Mouse (Mus musculus): ENCODE measurements at regions not wholly inside any gene's neighbourhood (a gene's known extent, or its start where the extent isn't known, plus 50 kb on each side); places are given as distances from the start of the nearest gene placed in this dataset.

DNA sequence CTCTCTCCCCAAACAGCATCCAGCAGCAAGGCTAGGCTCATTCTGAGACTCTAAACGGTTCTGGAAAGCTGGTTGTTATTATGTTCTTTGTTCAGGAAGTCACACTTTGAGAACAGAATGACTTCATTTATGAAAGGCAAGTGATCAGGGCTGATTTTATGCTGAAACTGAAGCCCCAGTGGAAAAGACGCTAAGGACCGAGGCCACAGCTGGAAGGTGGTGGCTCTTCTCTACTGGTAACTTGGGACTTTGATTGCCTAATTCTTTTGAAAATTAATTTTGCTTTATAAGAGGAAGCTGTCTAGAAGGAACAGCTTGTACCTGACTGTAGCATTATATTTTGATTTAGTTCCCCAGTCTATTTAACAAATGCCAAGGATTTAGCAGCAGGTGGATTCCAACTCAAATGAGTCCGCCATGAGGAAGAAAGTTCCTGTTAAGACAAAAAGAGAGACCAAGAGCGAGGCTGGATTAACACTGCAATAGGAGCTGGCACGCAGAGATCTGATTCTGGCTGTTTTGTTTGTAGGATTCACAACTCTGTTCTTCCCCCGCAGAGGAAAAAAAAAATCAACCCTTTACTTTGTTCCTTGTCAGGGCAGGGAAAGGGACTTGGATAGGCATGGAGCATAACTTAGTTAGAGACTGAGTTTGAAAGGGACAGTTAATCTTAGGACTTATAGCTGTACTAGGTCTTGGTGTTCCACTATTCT, 388.3 kb upstream of the Slc30a5 start:
- TF ChIP-seq GATA4 (IDR thresholded peaks at IDR 0.05; ENCODE audit: insufficient replicate concordance, low read length), result no peak

DNA sequence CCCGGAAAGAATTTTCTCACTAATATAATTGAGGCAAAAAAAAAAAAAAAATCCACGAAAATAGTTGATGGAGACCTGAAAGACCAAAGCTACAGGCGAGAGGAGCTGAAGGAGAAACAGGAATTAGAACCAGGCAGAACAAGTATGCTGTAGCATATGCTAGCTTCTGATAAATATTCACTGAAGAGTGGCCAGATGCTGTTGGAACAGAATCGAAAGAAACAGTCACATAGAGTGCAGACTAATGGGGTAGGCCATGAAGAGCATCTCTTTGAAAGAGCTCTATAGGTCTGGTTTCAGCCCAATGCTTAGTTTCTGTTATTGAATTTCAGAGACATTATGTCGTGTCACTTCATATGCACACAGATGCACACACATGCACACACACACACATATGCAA, 386.3 kb upstream of the Slc30a5 start:
- TF ChIP-seq GATA4 (IDR thresholded peaks at IDR 0.05; ENCODE audit: insufficient replicate concordance, low read length), result no peak

DNA sequence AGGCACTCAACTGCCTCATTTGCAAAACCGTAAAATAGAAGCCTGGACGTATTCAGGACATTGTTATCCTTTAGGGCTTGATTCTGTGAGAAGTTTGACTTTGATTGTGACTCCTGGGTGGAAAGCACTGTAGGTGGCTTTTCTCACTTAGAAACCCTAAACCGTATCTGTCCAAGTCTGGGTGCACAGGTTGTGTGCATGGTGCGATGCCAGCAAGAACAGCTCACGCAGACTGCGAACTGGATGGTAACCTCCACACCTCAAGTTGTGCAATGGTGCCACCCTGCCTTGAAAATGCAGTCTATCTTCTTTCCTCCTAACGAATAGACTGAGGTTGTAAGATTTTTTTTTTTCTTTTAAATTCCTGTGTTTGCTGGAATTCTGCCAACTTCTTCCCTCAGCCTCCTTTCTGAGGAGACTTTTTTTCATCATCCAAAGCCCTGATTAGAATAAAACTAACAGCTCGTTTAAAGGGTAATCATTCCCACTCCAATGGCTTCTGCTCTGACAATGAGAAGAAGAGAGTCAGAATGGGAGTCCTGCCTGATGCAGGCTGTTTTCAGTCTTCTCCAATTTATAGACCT, 383.8 kb upstream of the Slc30a5 start:
- no peak; the same call in 1 of the 2 replicates for TF ChIP-seq GATA4 (IDR thresholded peaks at IDR 0.05; ENCODE audit: insufficient replicate concordance, low read length)

DNA sequence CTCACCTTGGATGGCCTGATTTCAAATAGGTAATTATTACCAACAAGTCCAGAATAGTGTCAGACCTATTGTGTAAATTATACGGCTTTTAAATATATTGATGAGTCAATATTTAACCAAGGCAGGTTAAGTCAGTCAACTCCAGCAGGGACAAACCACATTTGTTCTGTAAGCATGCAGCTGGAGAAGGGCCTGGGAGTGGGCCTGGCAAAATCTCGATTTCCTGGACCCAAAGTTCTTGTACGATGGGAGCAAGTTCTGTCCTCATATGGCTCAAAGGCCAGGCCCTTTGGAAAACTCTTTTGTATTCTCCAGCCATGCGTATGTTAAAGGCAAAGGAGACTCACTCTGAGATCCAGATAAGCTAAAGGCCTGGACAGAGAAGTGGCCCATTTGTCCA, 383.2 kb upstream of the Slc30a5 start:
- no peak; the same call in 1 of the 2 replicates for TF ChIP-seq GATA4 (IDR thresholded peaks at IDR 0.05; ENCODE audit: insufficient replicate concordance, low read length)

DNA sequence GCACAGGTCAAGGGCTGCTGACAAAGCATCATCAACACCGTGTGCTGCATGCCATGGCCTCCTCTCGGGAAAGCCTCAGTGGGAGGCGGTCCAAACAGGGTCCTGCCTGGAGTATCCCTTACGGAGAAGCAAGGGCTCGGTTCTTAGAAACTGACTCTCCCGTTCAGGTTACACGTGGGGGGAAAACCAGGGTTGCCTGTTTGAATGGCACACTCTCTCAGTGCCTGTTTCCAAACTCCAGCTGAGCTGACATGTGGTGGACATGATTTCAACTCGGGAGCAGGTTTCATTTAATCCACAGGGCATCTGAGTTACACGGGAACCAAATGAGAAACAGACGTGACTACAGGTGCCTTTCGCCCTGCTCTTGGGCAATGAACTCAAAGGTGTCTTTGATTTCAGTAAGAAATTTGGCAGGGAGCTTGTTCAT, 382.6 kb upstream of the Slc30a5 start:
- no peak for TF ChIP-seq GATA4 (IDR thresholded peaks at IDR 0.05; ENCODE audit: insufficient replicate concordance, low read length)

DNA sequence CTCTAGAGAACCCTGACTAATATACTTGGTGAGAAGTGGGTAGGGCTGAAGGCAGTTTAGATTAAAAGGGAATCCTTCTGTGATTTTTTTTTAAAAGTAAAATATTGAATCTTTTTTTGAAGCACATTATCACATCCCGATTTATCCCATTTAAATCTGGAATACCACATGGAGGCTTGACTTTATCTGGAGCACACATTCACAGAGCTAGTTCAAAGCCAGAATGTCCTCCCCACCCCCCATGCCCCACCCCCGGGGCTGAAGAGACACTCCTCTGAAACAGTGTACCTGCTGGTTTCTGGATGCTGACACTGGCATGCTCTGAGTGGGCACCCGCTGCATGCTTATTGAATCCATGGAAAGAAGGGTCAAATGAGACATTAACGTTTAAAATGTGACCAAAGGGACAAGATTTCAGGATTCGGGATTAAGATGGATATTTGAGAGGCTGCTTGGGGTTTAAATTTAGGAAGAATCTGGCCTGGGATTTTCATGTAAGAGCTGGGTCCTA, 382.0 kb upstream of the Slc30a5 start:
- no peak for TF ChIP-seq GATA4 (IDR thresholded peaks at IDR 0.05; ENCODE audit: insufficient replicate concordance, low read length)

DNA sequence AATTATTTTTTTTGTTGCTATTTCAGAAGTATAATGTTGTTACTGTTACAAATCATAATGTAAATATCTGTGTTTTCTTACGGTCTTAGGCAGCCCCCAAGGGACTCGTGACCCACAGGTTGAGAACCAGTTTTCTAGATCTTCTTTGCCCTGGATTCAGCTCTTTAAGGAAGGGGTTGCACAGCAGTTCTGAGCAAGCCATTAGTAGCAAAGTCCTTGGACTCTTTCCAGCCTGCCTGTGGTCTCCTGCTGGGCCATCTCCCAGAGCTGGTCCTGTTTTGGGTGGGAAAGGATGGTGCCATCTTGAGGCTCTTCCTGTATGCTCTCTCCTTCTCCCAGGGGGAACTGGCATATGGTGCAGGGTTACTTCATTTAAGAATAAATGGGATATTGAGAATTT, 380.9 kb upstream of the Slc30a5 start:
- no peak for TF ChIP-seq GATA4 (IDR thresholded peaks at IDR 0.05; ENCODE audit: insufficient replicate concordance, low read length)

DNA sequence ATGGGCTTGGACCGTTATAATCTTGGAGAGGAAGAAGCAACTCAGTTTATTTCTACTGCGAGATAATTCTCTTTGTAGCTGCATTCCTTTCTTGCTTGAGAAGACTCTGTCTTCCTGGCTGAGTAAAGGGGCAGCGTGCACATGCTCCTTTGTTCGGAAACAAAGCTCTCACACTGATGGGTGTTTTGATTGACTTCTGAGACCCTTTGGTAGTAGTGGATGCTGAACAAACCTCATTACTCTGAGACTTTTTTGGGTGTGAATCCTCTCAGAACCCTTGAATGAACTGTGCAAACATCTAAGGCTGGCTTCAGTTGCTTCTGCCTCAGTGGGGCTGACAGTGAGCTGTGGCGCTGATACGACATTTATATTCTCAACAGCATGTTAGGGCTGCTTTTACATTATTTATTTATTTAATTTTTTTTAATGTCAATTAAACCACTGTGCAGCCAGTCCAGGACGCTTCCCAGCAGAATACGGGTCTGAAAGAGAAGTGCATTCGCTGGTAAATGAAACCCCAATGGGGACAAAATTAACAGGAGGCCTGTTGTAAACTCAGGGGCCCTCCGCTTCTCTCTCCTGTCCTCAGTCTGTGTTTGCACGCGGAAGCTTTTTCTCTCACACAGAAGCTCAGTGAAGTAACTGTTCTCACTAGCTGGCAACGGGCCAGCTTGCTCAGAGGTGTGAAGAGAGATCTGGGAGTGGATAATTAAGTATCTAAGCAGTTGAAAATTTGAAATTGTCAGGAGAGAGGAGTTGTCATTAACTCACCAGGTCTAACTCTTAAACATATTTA, 380.1 kb upstream of the Slc30a5 start:
- no peak for TF ChIP-seq GATA4 (IDR thresholded peaks at IDR 0.05; ENCODE audit: insufficient replicate concordance, low read length)

DNA sequence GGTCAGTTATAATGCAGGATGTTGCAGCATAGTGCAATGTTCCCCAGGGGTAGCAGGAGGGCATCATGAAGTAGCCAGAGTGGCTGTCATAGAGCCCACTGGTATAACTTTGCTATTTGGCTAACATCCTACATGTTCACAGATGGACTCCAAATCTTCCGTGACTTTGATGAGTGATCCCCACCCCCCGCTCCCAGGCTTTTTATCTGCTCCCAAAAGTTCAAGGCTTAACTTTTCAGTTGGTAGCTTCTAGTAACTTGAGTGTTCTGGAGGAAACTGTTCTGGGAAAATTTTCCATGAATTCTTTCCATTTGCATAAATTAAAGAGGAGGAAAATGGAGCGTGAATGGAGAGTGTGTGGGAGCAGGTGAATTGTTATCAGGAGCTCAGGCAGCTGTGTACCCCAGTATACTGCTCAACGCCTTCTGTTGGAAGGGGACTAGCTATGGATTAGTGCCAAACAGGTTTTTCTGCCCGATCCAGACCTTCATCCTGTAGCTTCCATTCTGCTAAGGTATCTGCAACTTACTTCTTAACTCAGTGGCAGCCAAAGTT, 379.2 kb upstream of the Slc30a5 start:
- no peak for TF ChIP-seq GATA4 (IDR thresholded peaks at IDR 0.05; ENCODE audit: insufficient replicate concordance, low read length)

DNA sequence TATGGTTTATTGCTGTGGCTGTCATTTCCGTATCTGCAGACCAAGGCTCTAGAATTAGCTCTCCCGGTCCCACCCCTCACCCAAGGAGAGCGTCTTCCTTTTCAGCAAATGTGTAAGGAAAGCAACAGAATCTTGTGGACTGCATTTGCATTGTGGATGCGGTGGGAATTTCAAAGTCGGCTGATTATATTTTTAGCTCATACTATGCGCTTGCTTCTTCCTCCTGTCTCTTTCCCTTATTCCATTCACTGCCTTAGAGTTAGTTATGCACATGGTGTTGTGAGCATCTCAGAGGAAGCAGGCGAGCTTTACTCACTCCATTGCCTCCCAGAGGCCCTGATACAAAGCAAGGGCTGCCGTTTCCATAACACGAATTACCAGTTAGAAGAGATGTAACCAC, 375.6 kb upstream of the Slc30a5 start:
- TF ChIP-seq GATA4 (IDR thresholded peaks at IDR 0.05; ENCODE audit: insufficient replicate concordance, low read length), result no peak

DNA sequence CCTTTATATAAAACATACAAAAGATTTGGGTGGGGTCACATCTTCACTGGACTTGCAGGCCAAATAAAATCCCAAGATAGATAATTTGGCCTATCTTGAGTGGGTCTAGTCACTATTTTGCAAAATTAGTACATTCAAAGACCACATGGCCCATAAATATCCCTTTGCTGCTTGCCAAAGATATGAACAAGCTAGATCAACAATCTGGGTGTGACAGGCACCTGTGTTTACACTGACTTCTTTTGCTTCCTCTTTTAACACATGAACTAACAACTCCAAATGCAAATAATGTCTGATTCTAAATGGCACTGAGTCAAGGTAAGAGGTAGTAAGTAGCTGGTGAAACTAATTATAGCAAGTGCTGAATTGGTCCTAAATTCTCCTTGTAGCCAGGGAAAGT, 370.2 kb upstream of the Slc30a5 start:
- no peak for TF ChIP-seq GATA4 (IDR thresholded peaks at IDR 0.05; ENCODE audit: insufficient replicate concordance, low read length)

DNA sequence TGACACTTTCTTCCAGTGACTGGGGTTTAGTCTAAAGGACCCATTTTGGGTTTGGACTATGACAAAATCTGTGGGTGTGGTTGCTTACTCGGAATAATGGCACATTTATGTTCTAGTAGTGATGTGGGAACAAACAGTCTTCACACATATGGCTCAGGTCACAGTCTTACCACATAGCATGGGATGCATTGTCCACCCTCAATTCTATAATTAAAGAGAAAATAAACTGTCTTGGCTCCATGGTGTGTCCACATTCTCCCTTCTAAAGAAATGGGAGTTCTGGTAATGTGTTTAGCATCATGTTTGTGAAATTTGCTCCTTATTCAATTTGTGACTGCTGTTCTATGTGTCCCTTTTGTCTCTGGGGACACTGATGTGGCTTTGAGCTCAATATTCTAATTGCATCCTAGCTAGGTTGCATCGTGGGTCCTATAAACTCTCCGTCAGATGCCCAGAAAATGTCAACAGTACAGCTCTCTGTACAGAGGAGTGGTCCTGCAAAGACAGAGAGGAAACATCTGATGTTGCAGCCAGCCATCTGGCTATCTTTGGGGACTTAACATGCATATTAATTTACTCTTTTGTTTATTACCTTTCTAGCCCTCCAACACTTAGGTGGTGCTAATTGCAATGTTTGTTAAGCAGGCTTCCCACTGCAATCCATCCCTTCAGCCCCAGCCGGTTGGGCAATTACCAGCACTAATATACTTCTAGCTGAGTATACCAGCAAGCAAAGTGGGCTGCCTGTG, 369.5 kb upstream of the Slc30a5 start:
- TF ChIP-seq GATA4 (IDR thresholded peaks at IDR 0.05; ENCODE audit: insufficient replicate concordance, low read length), result no peak

DNA sequence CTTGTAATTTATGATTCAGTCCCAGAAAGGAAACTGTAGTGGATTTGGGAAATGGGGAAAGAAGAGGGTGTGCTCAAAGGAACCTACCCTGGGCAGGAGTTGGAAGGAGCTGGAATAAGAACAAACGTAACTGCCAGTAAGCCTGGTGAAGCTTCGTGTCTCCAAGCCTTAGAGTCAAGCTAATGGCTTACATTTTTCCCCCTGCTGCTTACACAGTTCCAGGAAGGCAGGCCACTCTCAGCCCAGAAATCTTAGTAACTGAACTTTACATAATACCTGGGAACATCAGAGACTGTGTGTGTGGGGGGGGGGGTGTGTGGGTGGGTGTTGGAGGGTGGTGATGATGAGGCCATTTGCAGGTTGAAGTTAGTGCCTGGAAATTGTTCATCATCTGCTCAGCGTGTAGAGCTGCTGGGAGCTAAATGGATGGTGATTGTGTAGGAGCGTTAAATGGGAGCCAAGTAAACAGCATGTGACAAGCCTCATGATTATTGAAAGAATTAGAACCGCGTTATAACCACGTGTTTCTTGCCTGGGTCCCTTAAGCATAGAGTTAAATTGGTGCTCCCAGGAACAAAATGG, 357.1 kb upstream of the Slc30a5 start:
- TF ChIP-seq GATA4 (IDR thresholded peaks at IDR 0.05; ENCODE audit: insufficient replicate concordance, low read length), result no peak

DNA sequence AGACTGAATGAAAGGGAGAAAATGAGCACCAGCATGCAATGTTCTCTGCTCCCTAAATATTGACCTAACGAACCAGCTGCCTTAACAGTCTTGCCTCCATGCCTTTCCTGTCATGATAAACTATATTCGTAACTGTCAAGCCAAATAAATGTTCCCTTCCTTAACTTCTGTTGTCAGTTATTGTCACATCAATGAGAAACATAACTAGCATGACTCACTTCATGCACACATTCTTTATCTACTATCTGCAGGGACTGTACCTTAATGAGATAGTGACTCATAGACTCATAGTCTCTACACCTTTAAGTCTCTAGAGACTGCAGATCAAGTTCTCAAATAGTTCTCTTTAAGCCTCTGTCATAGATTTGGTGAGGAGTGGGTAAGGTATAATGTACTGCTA, 349.2 kb upstream of the Slc30a5 start:
- no peak for TF ChIP-seq GATA4 (IDR thresholded peaks at IDR 0.05; ENCODE audit: insufficient replicate concordance, low read length)
